Mouse (Mus musculus): ENCODE results near the gene Hbs1l.

GRCm38 (mm10) chr10:21369586-21369985, 73.8 kb downstream of the Hbs1l start:
- TF ChIP-seq CTCF (IDR thresholded peaks at IDR 0.05; ENCODE audit: control insufficient read depth, insufficient read depth, low read length) (no peak), POLR2A (IDR thresholded peaks at IDR 0.05; ENCODE audit: borderline replicate concordance, control insufficient read depth, low read depth, low read length) (no peak)

Measured in bone marrow, adult 2 months (tissue).